8 mouse cellular contexts compared by ENCODE assay signal in the genomic region with DNA sequence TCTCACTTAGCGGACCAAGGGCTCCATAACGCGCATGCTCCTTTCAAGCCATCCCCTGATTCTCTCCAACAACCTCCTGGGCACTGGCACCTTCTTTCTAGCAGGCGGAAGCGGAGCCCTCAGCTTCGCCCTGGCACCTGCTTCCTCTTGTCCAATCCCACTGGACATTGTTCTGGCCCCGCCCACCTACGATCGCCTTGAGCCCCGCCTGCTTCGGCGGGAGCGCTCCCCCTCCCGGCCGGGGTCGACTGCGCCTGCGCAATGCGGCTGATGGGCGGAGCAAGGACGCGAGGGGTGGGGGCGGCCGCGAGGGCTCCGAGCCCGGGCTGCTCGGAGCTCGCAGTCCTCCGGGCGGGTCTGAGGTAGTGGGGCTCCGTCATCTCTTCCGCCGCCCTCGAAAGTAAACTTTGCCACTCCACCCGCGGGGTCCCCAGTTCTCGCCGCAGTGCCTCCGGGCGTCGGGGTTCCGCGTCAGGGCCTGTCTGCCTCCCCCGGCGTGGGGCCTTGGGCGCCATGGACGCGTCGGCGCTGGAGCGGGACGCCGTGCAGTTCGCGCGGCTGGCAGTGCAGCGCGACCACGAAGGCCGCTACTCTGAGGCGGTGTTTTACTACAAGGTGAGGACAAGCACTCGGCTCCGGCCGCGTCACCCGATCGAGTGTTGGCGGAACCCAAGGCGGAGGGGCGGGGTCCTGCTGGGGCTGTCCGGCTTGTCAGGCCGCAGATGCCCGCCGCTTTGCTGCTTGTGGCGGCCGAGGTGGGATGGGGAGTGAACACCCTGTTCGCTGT. TPM values are rescaled to one million over a fixed set of nuclear protein-coding genes. Genes with fewer than 3 reads are reported as not detected.
DNase-seq lines count a peak whose midpoint lies in the region; ATAC-seq lines count a peak whose summit lies in the region.

A gene (plus strand): TSS at position 270 of the 787 bp plus-strand sequence.

- no peaks in the 10 kb centered on the region for H3K27me3 ChIP-seq in intestine, embryonic 14.5 days (replicated peaks; ENCODE audit: control insufficient read depth, insufficient read depth, low read length)

- intact Hi-C loops in left cerebral cortex, postnatal 14 days (cut with DNase I), result loop anchor here (10.0 kb wide), 1 partner anchor 378 kb away; no protein-coding TSS in a partner anchor

- H3K27ac ChIP-seq in intestine, embryonic 14.5 days (ENCODE audit: low read depth), result peak within 1 kb of the TSS; percentile 95

- peak within 1 kb of the TSS; percentile 61 for H3K4me2 ChIP-seq in intestine, embryonic 14.5 days (ENCODE audit: low read length)

- WGBS in intestine, embryonic 14.5 days, result under 1% methylated on average over 78 of the region's 78 CpGs

- H3K9me3 ChIP-seq in intestine, embryonic 14.5 days (ENCODE audit: control insufficient read depth, low read length), result no peaks in the 10 kb centered on the region

- peak; percentile 99 to 100 for DNase-seq in adrenal gland, adult 18-20 months (ENCODE audit: low spot score in 2 of 2)
- peak; percentile 99 for DNase-seq in embryo, embryonic 11 days
- DNase-seq in gastrocnemius, postnatal 25 days, result peak; percentile 95
- peak; percentile 99 for DNase-seq in intestine, embryonic 14.5 days (ENCODE audit: low spot score)
- peak; percentile 97 to 98 for DNase-seq in left cerebral cortex, postnatal 14 days (ENCODE audit: low spot score in 2 of 2)
- peak; percentile 99 for DNase-seq in mesoderm, embryonic 11.5 days (ENCODE audit: low read depth, low spot score)
- DNase-seq in right cerebral cortex, postnatal 36 days (ENCODE audit: low spot score in 2 of 2), result peak; percentile 94 to 96
- DNase-seq in yolk sac, embryonic 10.5 days (ENCODE audit: low spot score), result peak; percentile 99

- H3K9ac ChIP-seq in intestine, embryonic 14.5 days (ENCODE audit: low read length), result peak within 1 kb of the TSS; percentile 80

- peak; percentile 98 for ATAC-seq in intestine, embryonic 14.5 days (replicated peaks; ENCODE audit: low FRiP score, low TSS enrichment, low read depth)

- 0 out of 2 replicates have a peak, but pooled peaks cover 3% of the 10 kb centered on the region for H3K4me1 ChIP-seq in intestine, embryonic 14.5 days (replicated peaks; ENCODE audit: control insufficient read depth, insufficient read depth, low read length)

- H3K4me3 ChIP-seq in intestine, embryonic 14.5 days (ENCODE audit: low read depth, low read length), result peak within 1 kb of the TSS; percentile 86

- H3K36me3 ChIP-seq in intestine, embryonic 14.5 days (ENCODE audit: control insufficient read depth, insufficient read depth, low read length), result peaks cover 12% of the 10 kb centered on the region

RNA-seq across cellular contexts. Expression of the gene that starts here (rescaled TPM):
- total RNA-seq in adrenal gland, adult 18-20 months (2021), result 10 to 100 TPM; 32.9 to 45.3 TPM
- total RNA-seq in gastrocnemius, postnatal 25 days (2021), result 10 to 100 TPM; 28.4 to 29.3 TPM
- 37.0 and 43.3 TPM in 2 replicates for polyA plus RNA-seq in intestine, embryonic 14.5 days (2014; fragmentation: Nextera tagmentation; extraction: Ambion mirVana)
- 10 to 100 TPM; 34.3 to 36.7 TPM for total RNA-seq in left cerebral cortex, postnatal 14 days (2021)

Comparison
In these comparisons a context has a peak if more than half of its experiments do, and no peak if none do; other contexts are left out.
1. Peak in every context shown above with its lines: DNase-seq, ATAC-seq, H3K4me3 ChIP-seq and H3K27ac ChIP-seq.